24 mouse cellular contexts compared by ENCODE assay signal in the genomic region with DNA sequence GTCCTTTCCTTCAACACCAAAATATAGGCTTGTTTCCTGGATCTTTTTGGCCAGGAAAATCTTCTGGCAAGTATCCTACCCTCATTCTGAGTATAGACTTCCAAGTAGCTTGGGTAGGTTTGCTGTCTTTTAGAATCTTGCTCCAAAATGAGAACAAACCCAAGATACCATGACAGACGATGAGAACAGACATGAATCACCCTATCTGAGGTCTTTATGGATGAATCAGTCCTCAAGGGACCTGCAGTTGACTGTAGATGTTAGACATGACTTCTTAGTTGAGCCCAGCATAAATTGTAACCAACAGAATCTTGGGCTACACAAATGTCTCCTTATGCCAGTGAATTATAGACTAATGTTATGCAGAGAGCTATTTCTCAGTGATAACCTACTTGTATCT.
"Had no signal": no experiment of that assay in that cellular context is flagged by ENCODE, and none has a peak within 500 bp of the region (broad histone marks: within the 10 kb centered on the region; RNA-seq: fewer than 3 reads in every experiment).

No protein-coding gene starts in this region.

- H3K4me1 ChIP-seq: hindbrain, embryonic 13.5 days; hindbrain, embryonic 15.5 days; liver, embryonic 13.5 days; liver, embryonic 15.5 days had no signal

- H3K9me3 ChIP-seq: heart, embryonic 15.5 days; hindbrain, embryonic 13.5 days; hindbrain, embryonic 15.5 days; limb, embryonic 10.5 days; limb, embryonic 12.5 days had no signal

- H3K4me2 ChIP-seq: heart, embryonic 11.5 days; heart, embryonic 13.5 days; heart, embryonic 15.5 days; hindbrain, embryonic 13.5 days; hindbrain, embryonic 15.5 days; limb, embryonic 12.5 days; liver, embryonic 11.5 days; liver, embryonic 13.5 days; liver, embryonic 15.5 days had no signal

- DNase-seq: gastrocnemius, postnatal 14 days; heart, adult 2 months; heart, postnatal 14 days; heart, postnatal 36 days; kidney, adult 18-20 months; kidney, adult 8-10 months; kidney, postnatal 10 days; kidney, postnatal 25 days; kidney, postnatal 4 days; liver; liver, embryonic 13.5 days had no signal

- H3K4me3 ChIP-seq: heart, adult 2 months; heart, embryonic 13.5 days; heart, embryonic 15.5 days; hindbrain, embryonic 13.5 days; hindbrain, embryonic 15.5 days; layer of hippocampus, adult 2 months; left cerebral cortex, adult 2 months; limb, embryonic 10.5 days; limb, embryonic 12.5 days; liver, embryonic 13.5 days; liver, embryonic 15.5 days had no signal

- H3K27ac ChIP-seq: heart, adult 2 months; heart, embryonic 13.5 days; heart, embryonic 15.5 days; hindbrain, embryonic 13.5 days; hindbrain, embryonic 15.5 days; hindbrain, postnatal 0 days; layer of hippocampus, adult 2 months; left cerebral cortex, adult 2 months; limb, embryonic 10.5 days; limb, embryonic 12.5 days; liver, embryonic 13.5 days; liver, embryonic 15.5 days had no signal

- ATAC-seq: hindbrain, postnatal 0 days; intestine, embryonic 16.5 days had no signal

- H3K27me3 ChIP-seq: heart, embryonic 13.5 days; heart, embryonic 15.5 days; hindbrain, embryonic 13.5 days; hindbrain, embryonic 15.5 days; limb, embryonic 12.5 days; liver, embryonic 13.5 days; liver, embryonic 15.5 days had no signal

- H3K36me3 ChIP-seq: heart, embryonic 13.5 days; heart, embryonic 15.5 days; hindbrain, embryonic 13.5 days; hindbrain, embryonic 15.5 days; limb, embryonic 10.5 days; limb, embryonic 12.5 days; liver, embryonic 13.5 days; liver, embryonic 15.5 days had no signal

- H3K9ac ChIP-seq: heart, embryonic 13.5 days; heart, embryonic 15.5 days; hindbrain, embryonic 13.5 days; hindbrain, embryonic 15.5 days; limb, embryonic 12.5 days; liver, embryonic 13.5 days; liver, embryonic 15.5 days had no signal
